Mouse (Mus musculus): Measurements from ENCODE around the gene Tex14.

DNA sequence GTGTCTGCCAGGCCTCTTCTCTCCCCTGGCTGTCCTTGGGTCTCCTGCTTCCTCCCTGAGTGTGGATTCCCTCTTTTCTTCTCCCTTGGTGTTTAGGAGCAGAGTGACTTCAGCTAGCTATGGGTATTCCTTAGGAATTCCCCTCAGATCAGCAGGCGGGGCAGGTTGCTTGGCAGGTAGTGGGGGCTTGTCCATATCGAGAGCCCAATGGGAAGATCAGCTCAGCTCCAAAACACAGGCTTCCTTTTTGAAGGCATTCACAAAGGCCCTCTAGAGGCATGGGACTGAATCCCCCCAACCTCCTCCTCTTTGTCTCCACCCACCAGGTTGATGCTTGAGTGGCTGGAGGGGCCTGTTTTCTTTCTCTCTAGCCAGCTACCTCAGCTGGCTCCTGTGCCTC is 191.6 kb downstream of the Tex14 start:
- TF ChIP-seq EP300 (IDR thresholded peaks at IDR 0.05; ENCODE audit: insufficient read depth, low read depth, low read length) (no peak), POLR2A (IDR thresholded peaks at IDR 0.05; ENCODE audit: insufficient read depth, low read depth, low read length) (no peak)

Data from heart, adult 2 months (tissue).